Mouse (Mus musculus): ENCODE results near the gene Ncstn. TPM values are rescaled to one million over a fixed set of nuclear protein-coding genes. Genes with fewer than 3 reads are reported as not detected.

The Ncstn gene
- polyA plus RNA-seq, 1 experiment = 118 TPM

DNA sequence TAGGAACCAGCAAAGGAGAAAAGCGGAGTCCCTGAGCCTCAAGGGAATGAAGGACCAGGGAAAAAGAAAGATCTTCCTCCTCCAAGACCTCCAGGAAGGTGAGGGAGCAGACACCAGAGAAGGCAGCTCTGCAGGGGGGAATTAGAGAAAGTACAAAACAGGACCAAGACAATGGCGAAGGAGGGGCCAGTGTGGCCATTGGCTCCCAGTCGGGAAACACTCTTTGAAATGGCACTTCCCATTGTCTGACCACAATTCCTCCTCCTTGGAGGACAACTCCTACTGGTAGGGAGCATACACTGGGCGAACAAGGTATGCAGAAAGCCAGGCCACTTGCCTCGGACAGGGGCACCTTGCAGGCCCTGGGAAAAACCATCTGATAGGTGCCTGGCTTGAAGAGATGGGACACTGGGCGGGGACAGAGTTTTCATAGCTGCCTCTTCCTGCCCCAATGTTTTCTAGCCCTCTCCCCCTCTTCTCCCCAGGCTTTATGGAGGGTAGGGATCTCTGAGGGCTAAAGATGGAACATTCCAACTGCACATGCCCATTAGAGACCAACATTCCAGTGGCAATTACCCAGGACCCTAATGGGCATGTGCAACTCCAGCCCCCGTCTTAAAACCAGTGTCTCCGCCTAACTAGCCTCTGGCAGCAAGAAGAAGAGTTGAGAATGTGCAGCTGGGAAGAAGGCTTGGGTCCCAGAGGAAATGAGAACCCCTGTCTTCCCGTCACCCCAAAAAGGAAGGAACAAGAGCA is 58.3 kb downstream of the Ncstn start:
- WGBS = 84% methylated on average over 9 of the region's 9 CpGs
- TF ChIP-seq POLR2A (IDR thresholded peaks at IDR 0.05; ENCODE audit: low read depth, low read length) (no peak), CTCF (IDR thresholded peaks at IDR 0.05; ENCODE audit: extremely low read depth, insufficient read length, insufficient replicate concordance, low read depth, low read length) (no peak)
- Histone ChIP-seq H3K4me3 (ENCODE audit: low read depth, low read length) (no peak overlapping the region), H3K27ac (ENCODE audit: insufficient read depth, low read depth, low read length) (no peak overlapping the region), H3K27me3 (ENCODE audit: control insufficient read depth, insufficient read depth, low read length) (peaks cover 7% of the 10 kb centered on the region), H3K4me1 (ENCODE audit: control insufficient read depth, insufficient read depth, insufficient read length, low read length) (peaks cover 2% of the 10 kb centered on the region; the same call in 1 of the 2 replicates), H3K36me3 (ENCODE audit: control insufficient read depth, insufficient read depth, low read length) (no peaks in the 10 kb centered on the region)

GRCm38 (mm10) chr1:172019863-172020521 is 62.6 kb downstream of the Ncstn start:
- H3K4me3 ChIP-seq (ENCODE audit: low read depth, low read length) = no peak overlapping the region
- TF ChIP-seq POLR2A (IDR thresholded peaks at IDR 0.05; ENCODE audit: low read depth, low read length) = no peak
- TF ChIP-seq CTCF (IDR thresholded peaks at IDR 0.05; ENCODE audit: extremely low read depth, insufficient read length, insufficient replicate concordance, low read depth, low read length) = no peak
- WGBS = 88% methylated on average over 10 of the region's 10 CpGs
- H3K27ac ChIP-seq (ENCODE audit: insufficient read depth, low read depth, low read length) = no peak overlapping the region
- no peaks in the 10 kb centered on the region; the same call in 1 of the 2 replicates for H3K4me1 ChIP-seq (ENCODE audit: control insufficient read depth, insufficient read depth, insufficient read length, low read length)
- H3K27me3 ChIP-seq (ENCODE audit: control insufficient read depth, insufficient read depth, low read length) = no peaks in the 10 kb centered on the region
- no peaks in the 10 kb centered on the region for H3K36me3 ChIP-seq (ENCODE audit: control insufficient read depth, insufficient read depth, low read length)

DNA sequence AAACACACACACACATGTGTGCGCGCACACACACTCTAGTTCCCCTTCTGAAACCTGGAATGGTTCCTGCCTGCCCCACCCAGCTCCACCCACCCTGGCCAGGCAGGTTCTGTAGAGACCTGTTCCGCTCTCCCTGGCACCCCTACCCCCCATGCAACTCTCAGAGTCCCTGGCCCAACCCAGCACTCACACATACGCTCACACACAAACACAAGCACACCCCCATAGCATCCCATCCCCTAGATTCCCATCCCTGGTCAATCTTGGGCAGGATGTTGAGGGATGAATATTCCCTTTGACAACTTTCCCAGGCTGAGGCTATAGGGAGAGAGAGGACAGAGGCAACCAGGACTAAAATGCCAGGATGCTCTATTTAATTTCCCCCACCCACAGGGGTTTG is 63.3 kb downstream of the Ncstn start:
- Histone ChIP-seq H3K27ac (ENCODE audit: insufficient read depth, low read depth, low read length) (no peak overlapping the region), H3K27me3 (ENCODE audit: control insufficient read depth, insufficient read depth, low read length) (no peaks in the 10 kb centered on the region), H3K36me3 (ENCODE audit: control insufficient read depth, insufficient read depth, low read length) (no peaks in the 10 kb centered on the region), H3K4me1 (ENCODE audit: control insufficient read depth, insufficient read depth, insufficient read length, low read length) (no peaks in the 10 kb centered on the region; the same call in 1 of the 2 replicates), H3K4me3 (ENCODE audit: low read depth, low read length) (no peak overlapping the region)
- 81% methylated on average over 4 of the region's 4 CpGs for WGBS
- TF ChIP-seq CTCF (IDR thresholded peaks at IDR 0.05; ENCODE audit: extremely low read depth, insufficient read length, insufficient replicate concordance, low read depth, low read length) (no peak), POLR2A (IDR thresholded peaks at IDR 0.05; ENCODE audit: low read depth, low read length) (no peak)

- 91% methylated on average over 9 of the region's 9 CpGs for WGBS
- no peaks in the 10 kb centered on the region for H3K27me3 ChIP-seq (ENCODE audit: control insufficient read depth, insufficient read depth, low read length)
- H3K4me3 ChIP-seq (ENCODE audit: low read depth, low read length) = no peak overlapping the region
- TF ChIP-seq CTCF (IDR thresholded peaks at IDR 0.05; ENCODE audit: extremely low read depth, insufficient read length, insufficient replicate concordance, low read depth, low read length) (no peak), POLR2A (IDR thresholded peaks at IDR 0.05; ENCODE audit: low read depth, low read length) (no peak)
- H3K27ac ChIP-seq (ENCODE audit: insufficient read depth, low read depth, low read length) = no peak overlapping the region
- no peaks in the 10 kb centered on the region; the same call in 1 of the 2 replicates for H3K4me1 ChIP-seq (ENCODE audit: control insufficient read depth, insufficient read depth, insufficient read length, low read length)
- H3K36me3 ChIP-seq (ENCODE audit: control insufficient read depth, insufficient read depth, low read length) = no peaks in the 10 kb centered on the region
Observed at GRCm38 (mm10) chr1:172018336-172019311, 64.0 kb downstream of the Ncstn start.

- H3K27ac ChIP-seq (ENCODE audit: insufficient read depth, low read depth, low read length) = no peak overlapping the region
- whole genome bisulfite sequencing = 86% methylated on average over 6 of the region's 6 CpGs
- H3K4me3 ChIP-seq (ENCODE audit: low read depth, low read length) = no peak overlapping the region
- no peak for TF ChIP-seq POLR2A (IDR thresholded peaks at IDR 0.05; ENCODE audit: low read depth, low read length)
- no peak for TF ChIP-seq CTCF (IDR thresholded peaks at IDR 0.05; ENCODE audit: extremely low read depth, insufficient read length, insufficient replicate concordance, low read depth, low read length)
- no peaks in the 10 kb centered on the region; the same call in 1 of the 2 replicates for H3K4me1 ChIP-seq (ENCODE audit: control insufficient read depth, insufficient read depth, insufficient read length, low read length)
- H3K36me3 ChIP-seq (ENCODE audit: control insufficient read depth, insufficient read depth, low read length) = no peaks in the 10 kb centered on the region
- no peaks in the 10 kb centered on the region for H3K27me3 ChIP-seq (ENCODE audit: control insufficient read depth, insufficient read depth, low read length)
Observed at GRCm38 (mm10) chr1:172017517-172018070, 65.0 kb downstream of the Ncstn start.

- TF ChIP-seq POLR2A (IDR thresholded peaks at IDR 0.05; ENCODE audit: low read depth, low read length) (no peak), CTCF (IDR thresholded peaks at IDR 0.05; ENCODE audit: extremely low read depth, insufficient read length, insufficient replicate concordance, low read depth, low read length) (no peak)
- Histone ChIP-seq H3K4me3 (ENCODE audit: low read depth, low read length) (no peak overlapping the region), H3K27ac (ENCODE audit: insufficient read depth, low read depth, low read length) (no peak overlapping the region), H3K36me3 (ENCODE audit: control insufficient read depth, insufficient read depth, low read length) (no peaks in the 10 kb centered on the region), H3K27me3 (ENCODE audit: control insufficient read depth, insufficient read depth, low read length) (no peaks in the 10 kb centered on the region), H3K4me1 (ENCODE audit: control insufficient read depth, insufficient read depth, insufficient read length, low read length) (no peaks in the 10 kb centered on the region; the same call in 1 of the 2 replicates)
- 74% methylated on average over 6 of the region's 6 CpGs for WGBS
Observed at GRCm38 (mm10) chr1:172016660-172017516, 65.7 kb downstream of the Ncstn start.
